Mouse (Mus musculus) spleen, adult 2 months (tissue): ENCODE data around the gene Tpm1.

Experiments used
- CTCF ChIP-seq: fragments of 200-500 bp; IDR thresholded peaks from 2 replicates; pipeline ENCODE4 v1.5.1; 2011; ENCODE audit warnings: mild to moderate bottlenecking, inconsistent platforms; ENCODE audit not compliant: insufficient read depth, insufficient read length, insufficient replicate concordance; ENCODE audit errors: extremely low read depth
- POLR2A ChIP-seq: fragments of 200-500 bp; IDR thresholded peaks from 2 replicates; pipeline ENCODE4 v1.6.1; 2011; ENCODE audit warnings: low read depth, low read length, inconsistent platforms

GRCm38 (mm10) chr9:67091151-67091550 is 41.9 kb upstream of the Tpm1 start:
- TF ChIP-seq POLR2A, result no peak
- no peak for TF ChIP-seq CTCF
